Mouse (Mus musculus): ENCODE measurements around the gene Kel.

GRCm38 (mm10) chr6:41684131-41684530, 20.0 kb downstream of the Kel start, which contains the start of gene Llcfc1:
- TF ChIP-seq CTCF (conservative IDR thresholded peaks at IDR 0.05; ENCODE audit: insufficient read depth, insufficient read length, low read depth, low read length) (no peak), POLR2A (IDR thresholded peaks at IDR 0.05; ENCODE audit: low read depth, low read length) (no peak)

Data from kidney, adult 2 months (tissue).